Mouse (Mus musculus): ENCODE measurements around the gene Trim34a. TPM values are rescaled to one million over a fixed set of nuclear protein-coding genes. Genes with fewer than 3 reads are reported as not detected.

The Trim34a gene
- 0.02 TPM for polyA plus RNA-seq (2012; fragmentation: generic; extraction: Trizol)

DNA sequence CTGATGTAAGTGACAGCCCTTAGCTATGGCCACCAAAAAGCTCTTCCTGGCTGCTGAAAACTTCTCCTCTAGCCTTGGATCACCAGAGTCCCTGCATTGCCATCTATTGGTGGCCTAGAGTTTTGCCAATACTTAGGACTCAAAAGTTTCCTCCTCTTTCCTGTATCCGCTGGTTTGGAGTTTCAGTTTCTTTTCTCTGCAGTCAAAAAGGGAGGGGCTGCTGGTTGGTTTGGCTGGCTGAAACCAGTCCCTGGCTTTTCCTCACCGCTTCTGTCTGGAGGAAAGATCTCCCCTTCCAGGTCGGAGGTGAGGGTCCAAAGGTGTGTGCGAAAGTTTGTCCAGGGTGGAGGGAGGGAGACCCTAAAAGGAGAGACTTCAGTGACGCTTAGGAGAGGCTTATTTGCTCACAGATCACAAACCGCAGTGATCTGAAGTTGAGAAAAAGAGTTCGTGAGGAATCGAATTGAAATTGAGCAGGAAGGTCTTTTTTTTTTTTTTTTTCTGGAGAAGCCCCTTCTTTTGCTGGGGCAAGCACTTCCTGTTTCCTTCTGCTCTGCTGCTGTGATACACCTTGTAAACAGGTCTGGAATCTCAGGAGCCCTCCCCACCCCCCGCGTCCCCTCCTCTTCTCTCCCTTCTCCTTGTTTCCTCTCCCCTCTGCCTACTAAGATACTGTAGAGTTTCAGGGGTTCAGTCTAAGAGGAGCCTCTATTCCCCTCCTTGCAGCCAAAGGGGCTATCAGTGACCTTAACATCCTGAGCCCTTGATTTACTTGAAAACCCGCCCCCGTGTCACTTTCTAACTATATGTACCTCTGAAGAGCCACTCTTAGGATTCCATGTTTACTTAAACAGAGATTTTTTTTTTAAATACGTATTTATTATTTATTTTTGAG is at the start of gene Trim34a:
Trim34a (plus strand) TSS at position 171 of the 895 bp plus-strand sequence.
- Histone ChIP-seq H3K36me3 (ENCODE audit: control insufficient read depth, insufficient read depth) (no peaks in the 10 kb centered on the region), H3K4me2 (ENCODE audit: low read depth) (peak within 1 kb of the TSS; percentile 56), H3K79me2 (ENCODE audit: control insufficient read depth, insufficient read depth) (no peaks in the 10 kb centered on the region), H3ac (ENCODE audit: control insufficient read depth, insufficient read length) (no peak within 1 kb of the TSS), H3K27me3 (ENCODE audit: control insufficient read depth, insufficient read depth, insufficient read length) (no peaks in the 10 kb centered on the region), H3K4me3 (peak within 1 kb of the TSS; percentile 21)
- TF ChIP-seq REST (IDR thresholded peaks at IDR 0.05; ENCODE audit: insufficient read depth, insufficient read length) (no peak), MYOG (IDR thresholded peaks at IDR 0.05; ENCODE audit: control insufficient read depth in 1 of 3, insufficient read depth in 1 of 3, insufficient read length in 2 of 3, low read depth in 2 of 3) (no peak), USF1 (IDR thresholded peaks at IDR 0.05; ENCODE audit: low read depth) (no peak), TCF3 (IDR thresholded peaks at IDR 0.05; ENCODE audit: insufficient read length, low read depth) (no peak), CEBPB (IDR thresholded peaks at IDR 0.05; ENCODE audit: insufficient read depth, poor library complexity, severe bottlenecking) (no peak), SRF (IDR thresholded peaks at IDR 0.05; ENCODE audit: control insufficient read depth, insufficient read length, low read depth) (no peak), E2F4 (IDR thresholded peaks at IDR 0.05; ENCODE audit: insufficient read depth) (no peak), MAX (IDR thresholded peaks at IDR 0.05; ENCODE audit: low read depth) (no peak), POLR2A (IDR thresholded peaks at IDR 0.05; ENCODE audit: insufficient read length, low read depth) (no peak), POLR2AphosphoS2 (IDR thresholded peaks at IDR 0.05; ENCODE audit: insufficient read length, low read depth) (no peak), MYOD1 (IDR thresholded peaks at IDR 0.05; ENCODE audit: control insufficient read depth in 1 of 3, insufficient read length in 2 of 3, low read depth in 2 of 3) (no peak), TCF12 (IDR thresholded peaks at IDR 0.05; ENCODE audit: insufficient read depth, poor library complexity, severe bottlenecking) (no peak)

GRCm38 (mm10) chr7:104195885-104196284 is 48.4 kb upstream of the Trim34a start, which contains the start of gene Olfr649:
Olfr649 (minus strand) TSS chr7:104195985.
- Histone ChIP-seq H3ac (ENCODE audit: control insufficient read depth, insufficient read length) (no peak within 1 kb of the TSS), H3K79me2 (ENCODE audit: control insufficient read depth, insufficient read depth) (no peaks in the 10 kb centered on the region), H3K4me2 (ENCODE audit: low read depth) (no peak within 1 kb of the TSS), H3K27me3 (ENCODE audit: control insufficient read depth, insufficient read depth, insufficient read length) (no peaks in the 10 kb centered on the region), H3K4me3 (no peak within 1 kb of the TSS), H3K36me3 (ENCODE audit: control insufficient read depth, insufficient read depth) (no peaks in the 10 kb centered on the region)
- no peak for TF ChIP-seq MAX (IDR thresholded peaks at IDR 0.05; ENCODE audit: low read depth)
- no peak for TF ChIP-seq POLR2AphosphoS2 (IDR thresholded peaks at IDR 0.05; ENCODE audit: insufficient read length, low read depth)
- TF ChIP-seq CEBPB (IDR thresholded peaks at IDR 0.05; ENCODE audit: insufficient read depth, poor library complexity, severe bottlenecking) = no peak
- TF ChIP-seq SRF (IDR thresholded peaks at IDR 0.05; ENCODE audit: control insufficient read depth, insufficient read length, low read depth) = no peak
- TF ChIP-seq MYOD1 (IDR thresholded peaks at IDR 0.05; ENCODE audit: control insufficient read depth in 1 of 3, insufficient read length in 2 of 3, low read depth in 2 of 3) = no peak
- TF ChIP-seq POLR2A (IDR thresholded peaks at IDR 0.05; ENCODE audit: insufficient read length, low read depth) = no peak
- no peak for TF ChIP-seq MYOG (IDR thresholded peaks at IDR 0.05; ENCODE audit: control insufficient read depth in 1 of 3, insufficient read depth in 1 of 3, insufficient read length in 2 of 3, low read depth in 2 of 3)
- no peak for TF ChIP-seq USF1 (IDR thresholded peaks at IDR 0.05; ENCODE audit: low read depth)
- TF ChIP-seq REST (IDR thresholded peaks at IDR 0.05; ENCODE audit: insufficient read depth, insufficient read length) = no peak
- no peak for TF ChIP-seq E2F4 (IDR thresholded peaks at IDR 0.05; ENCODE audit: insufficient read depth)
- no peak for TF ChIP-seq TCF3 (IDR thresholded peaks at IDR 0.05; ENCODE audit: insufficient read length, low read depth)
- no peak for TF ChIP-seq TCF12 (IDR thresholded peaks at IDR 0.05; ENCODE audit: insufficient read depth, poor library complexity, severe bottlenecking)

GRCm38 (mm10) chr7:104199822-104200221 is 44.4 kb upstream of the Trim34a start:
- no peaks in the 10 kb centered on the region for H3K27me3 ChIP-seq (ENCODE audit: control insufficient read depth, insufficient read depth, insufficient read length)
- H3K4me3 ChIP-seq = no peak overlapping the region
- no peaks in the 10 kb centered on the region for H3K79me2 ChIP-seq (ENCODE audit: control insufficient read depth, insufficient read depth)
- no peaks in the 10 kb centered on the region for H3K36me3 ChIP-seq (ENCODE audit: control insufficient read depth, insufficient read depth)
- no peak overlapping the region for H3K4me2 ChIP-seq (ENCODE audit: low read depth)
- TF ChIP-seq SRF (IDR thresholded peaks at IDR 0.05; ENCODE audit: control insufficient read depth, insufficient read length, low read depth) (no peak), TCF12 (IDR thresholded peaks at IDR 0.05; ENCODE audit: insufficient read depth, poor library complexity, severe bottlenecking) (no peak), USF1 (IDR thresholded peaks at IDR 0.05; ENCODE audit: low read depth) (no peak), POLR2AphosphoS2 (IDR thresholded peaks at IDR 0.05; ENCODE audit: insufficient read length, low read depth) (no peak), E2F4 (IDR thresholded peaks at IDR 0.05; ENCODE audit: insufficient read depth) (no peak), MAX (IDR thresholded peaks at IDR 0.05; ENCODE audit: low read depth) (no peak), MYOG (IDR thresholded peaks at IDR 0.05; ENCODE audit: control insufficient read depth in 1 of 3, insufficient read depth in 1 of 3, insufficient read length in 2 of 3, low read depth in 2 of 3) (no peak), REST (IDR thresholded peaks at IDR 0.05; ENCODE audit: insufficient read depth, insufficient read length) (no peak), CEBPB (IDR thresholded peaks at IDR 0.05; ENCODE audit: insufficient read depth, poor library complexity, severe bottlenecking) (no peak), TCF3 (IDR thresholded peaks at IDR 0.05; ENCODE audit: insufficient read length, low read depth) (no peak)
- H3ac ChIP-seq (ENCODE audit: control insufficient read depth, insufficient read length) = no peak overlapping the region

GRCm38 (mm10) chr7:104206197-104206596 is 38.1 kb upstream of the Trim34a start:
- Histone ChIP-seq H3K79me2 (ENCODE audit: control insufficient read depth, insufficient read depth) (no peaks in the 10 kb centered on the region), H3K4me3 (no peak overlapping the region), H3K27me3 (ENCODE audit: control insufficient read depth, insufficient read depth, insufficient read length) (no peaks in the 10 kb centered on the region), H3ac (ENCODE audit: control insufficient read depth, insufficient read length) (no peak overlapping the region), H3K36me3 (ENCODE audit: control insufficient read depth, insufficient read depth) (no peaks in the 10 kb centered on the region), H3K4me2 (ENCODE audit: low read depth) (no peak overlapping the region)
- no peak for TF ChIP-seq MYOD1 (IDR thresholded peaks at IDR 0.05; ENCODE audit: control insufficient read depth in 1 of 3, insufficient read length in 2 of 3, low read depth in 2 of 3)
- no peak for TF ChIP-seq MYOG (IDR thresholded peaks at IDR 0.05; ENCODE audit: control insufficient read depth in 1 of 3, insufficient read depth in 1 of 3, insufficient read length in 2 of 3, low read depth in 2 of 3)
- no peak for TF ChIP-seq TCF12 (IDR thresholded peaks at IDR 0.05; ENCODE audit: insufficient read depth, poor library complexity, severe bottlenecking)
- no peak for TF ChIP-seq SRF (IDR thresholded peaks at IDR 0.05; ENCODE audit: control insufficient read depth, insufficient read length, low read depth)

Measured in myocyte (in vitro differentiated cells).